Mouse (Mus musculus) spleen, postnatal 36 days (tissue): ENCODE results near the gene Sgcd.

Experiments used
- DNase-seq, 2 experiments: peaks; one replicate each; pipeline ENCODE4 v3.0.0; 2022; ENCODE audit warnings: low spot score in 2 of 2, mixed read lengths in 1 of 2

Gene Sgcd

GRCm38 (mm10) chr11:47139867-47140266 lies 848.9 kb downstream of the Sgcd start:
- DNase-seq: no peak

GRCm38 (mm10) chr11:47139271-47139670 lies 849.5 kb downstream of the Sgcd start:
- no peak for DNase-seq

- no peak for DNase-seq
Measured at GRCm38 (mm10) chr11:47132410-47132809, 856.4 kb downstream of the Sgcd start.

- DNase-seq: no peak
Measured at GRCm38 (mm10) chr11:47130432-47130831, 858.3 kb downstream of the Sgcd start.

- no peak for DNase-seq
Measured at GRCm38 (mm10) chr11:47129992-47130391, 858.8 kb downstream of the Sgcd start.

GRCm38 (mm10) chr11:47129166-47129565 lies 859.6 kb downstream of the Sgcd start:
- DNase-seq: no peak

DNA sequence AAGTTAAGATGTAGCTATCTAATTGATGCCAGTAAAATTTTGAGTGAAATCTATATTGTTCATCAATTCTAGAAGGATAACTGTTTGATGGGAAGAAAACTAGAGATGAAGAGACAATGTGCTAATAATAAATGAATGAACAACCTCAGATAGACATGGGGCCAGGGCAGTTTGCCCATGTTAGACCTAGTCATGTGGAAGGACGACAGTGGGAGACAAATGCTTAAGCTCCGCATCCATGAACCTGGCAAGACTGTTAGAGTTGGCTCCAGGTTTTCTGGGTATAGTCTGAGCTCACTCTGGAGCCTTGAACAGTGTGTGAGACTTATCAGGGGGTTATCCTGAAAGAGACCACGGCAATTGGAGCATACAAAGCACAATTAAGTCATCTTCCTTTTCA lies 860.4 kb downstream of the Sgcd start:
- DNase-seq: no peak

- DNase-seq: no peak
Measured at GRCm38 (mm10) chr11:47120874-47121273, 867.9 kb downstream of the Sgcd start.

DNA sequence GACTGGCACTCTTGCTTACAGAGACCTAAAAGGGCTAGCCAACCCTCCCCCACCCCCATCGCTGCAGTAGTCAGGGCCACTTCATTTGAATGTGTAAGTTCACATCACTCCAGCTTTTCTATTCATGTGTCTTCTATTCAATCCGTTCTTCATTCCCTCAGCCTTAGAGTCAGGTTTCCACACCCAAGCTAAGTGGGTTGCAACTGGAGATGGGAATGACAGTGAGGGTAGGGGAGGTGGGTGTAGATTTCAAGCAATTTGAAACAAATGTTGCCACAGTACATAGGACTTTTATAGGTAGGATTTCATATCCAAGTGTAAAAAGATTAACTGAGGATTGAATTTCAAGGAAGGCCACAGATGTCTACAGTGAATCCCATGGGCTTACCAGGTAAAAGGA lies 870.9 kb downstream of the Sgcd start:
- no peak for DNase-seq

- DNase-seq: no peak
Measured at GRCm38 (mm10) chr11:47114366-47114765, 874.4 kb downstream of the Sgcd start.

- no peak for DNase-seq
Measured at GRCm38 (mm10) chr11:47113081-47113480, 875.7 kb downstream of the Sgcd start.

GRCm38 (mm10) chr11:47110314-47110713 lies 878.5 kb downstream of the Sgcd start:
- DNase-seq: no peak

GRCm38 (mm10) chr11:47107661-47108060 lies 881.1 kb downstream of the Sgcd start:
- no peak for DNase-seq

GRCm38 (mm10) chr11:47093296-47093912 lies 895.4 kb downstream of the Sgcd start:
- no peak for DNase-seq

- no peak for DNase-seq
Measured at GRCm38 (mm10) chr11:47082517-47082916, 906.3 kb downstream of the Sgcd start.

DNA sequence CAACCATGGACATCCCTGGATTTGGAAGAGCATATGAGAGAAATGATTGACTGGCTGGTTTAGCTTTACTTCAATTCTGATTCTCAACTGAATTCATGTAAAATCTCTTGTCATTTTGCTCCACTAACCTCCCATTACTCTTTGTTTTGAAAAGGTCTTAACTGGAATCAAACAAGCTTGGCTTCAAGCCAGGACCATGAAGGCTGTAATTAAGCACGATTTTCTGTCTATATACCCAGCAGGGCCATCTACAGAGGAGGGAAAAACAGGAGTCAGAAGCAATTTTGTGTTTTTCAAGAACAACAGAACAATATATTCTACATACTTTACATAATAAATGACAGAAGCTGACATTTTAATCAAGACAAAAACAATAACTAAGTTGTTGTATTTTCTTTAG lies 915.2 kb downstream of the Sgcd start:
- DNase-seq: no peak

DNA sequence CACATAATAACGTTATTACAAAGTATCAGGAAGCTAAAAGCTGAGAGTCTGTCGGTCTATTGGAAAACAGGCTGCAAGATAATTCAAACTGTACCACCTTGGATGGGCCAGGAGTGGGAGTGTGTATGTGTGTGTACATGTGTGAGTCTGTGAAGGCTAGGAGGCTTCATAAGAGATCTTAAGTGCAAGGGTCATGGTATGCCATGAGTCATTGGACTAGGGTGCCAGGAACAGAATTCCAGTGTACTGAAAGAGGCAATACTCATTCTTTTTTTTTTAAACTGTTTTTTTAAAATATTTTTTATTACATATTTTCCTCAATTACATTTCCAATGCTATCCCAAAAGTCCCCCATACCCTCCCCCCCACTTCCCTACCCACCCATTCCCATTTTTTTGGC lies 917.6 kb downstream of the Sgcd start:
- no peak for DNase-seq

DNA sequence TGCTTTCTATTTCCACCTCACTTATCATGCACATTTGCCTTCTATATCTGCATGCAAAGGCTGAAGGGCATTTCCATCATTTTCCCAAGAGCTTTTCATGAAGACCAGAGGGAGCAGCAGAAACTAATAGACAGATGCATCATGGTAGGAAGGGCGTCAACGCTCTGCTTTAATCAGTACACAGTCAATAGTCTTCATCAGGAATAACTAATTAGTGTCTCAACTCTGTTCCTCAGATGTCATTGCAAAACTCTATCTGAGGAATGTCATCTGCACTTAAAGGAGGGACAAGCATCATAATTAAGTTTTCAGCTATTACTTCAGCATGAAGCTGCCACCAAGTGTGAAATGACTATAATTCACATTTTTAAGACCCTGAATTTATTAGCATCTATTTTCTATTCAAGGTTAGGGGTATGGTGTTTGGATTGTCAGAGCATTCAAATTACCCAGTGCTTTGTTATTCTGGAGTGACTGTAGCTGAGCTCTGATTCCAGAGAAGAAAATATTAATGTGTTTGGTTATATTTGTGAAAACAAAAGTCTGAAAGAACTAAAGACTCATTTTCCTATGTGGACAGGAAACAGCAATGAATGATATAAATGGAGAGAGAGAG lies 918.9 kb downstream of the Sgcd start:
- DNase-seq: no peak

DNA sequence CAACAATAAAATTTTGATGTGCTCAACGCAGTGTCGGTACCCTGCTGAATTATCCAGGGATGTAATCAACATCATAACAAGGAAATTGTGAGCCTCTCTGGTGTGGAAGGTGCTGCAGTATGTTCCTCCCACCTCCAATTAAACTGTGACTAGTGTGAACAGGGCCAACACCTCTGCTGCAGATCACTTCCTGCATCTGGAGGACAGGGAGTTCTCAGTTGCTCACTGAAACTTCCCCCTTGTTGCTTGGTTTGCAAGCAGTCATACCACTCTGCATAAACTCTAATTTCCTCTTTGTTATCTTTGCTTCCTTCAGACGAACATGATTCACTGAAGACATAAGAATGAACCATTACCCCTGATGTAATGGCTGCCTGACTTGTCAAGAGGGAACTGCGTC lies 925.1 kb downstream of the Sgcd start:
- DNase-seq: peak in 1 of 2 experiments; percentile 1

DNA sequence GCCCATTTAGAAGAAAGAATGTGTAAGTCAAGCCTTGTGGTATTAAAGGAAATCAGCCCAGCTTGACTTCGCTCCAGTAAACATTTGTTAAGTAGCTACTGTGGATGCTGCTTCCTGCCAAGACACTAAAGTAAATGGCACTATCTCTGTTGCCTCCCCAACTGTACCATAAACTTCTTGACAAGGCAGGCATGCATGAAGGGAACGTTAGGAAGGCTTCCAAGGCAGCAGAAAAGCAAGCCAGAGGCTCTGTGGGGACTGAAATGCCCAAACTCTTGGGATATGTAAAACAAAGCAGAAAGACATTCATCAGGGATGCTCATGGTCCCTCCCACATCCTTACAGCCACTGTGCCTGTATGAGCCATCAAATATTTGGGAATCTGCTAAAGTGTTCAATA lies 938.4 kb downstream of the Sgcd start:
- DNase-seq: no peak

DNA sequence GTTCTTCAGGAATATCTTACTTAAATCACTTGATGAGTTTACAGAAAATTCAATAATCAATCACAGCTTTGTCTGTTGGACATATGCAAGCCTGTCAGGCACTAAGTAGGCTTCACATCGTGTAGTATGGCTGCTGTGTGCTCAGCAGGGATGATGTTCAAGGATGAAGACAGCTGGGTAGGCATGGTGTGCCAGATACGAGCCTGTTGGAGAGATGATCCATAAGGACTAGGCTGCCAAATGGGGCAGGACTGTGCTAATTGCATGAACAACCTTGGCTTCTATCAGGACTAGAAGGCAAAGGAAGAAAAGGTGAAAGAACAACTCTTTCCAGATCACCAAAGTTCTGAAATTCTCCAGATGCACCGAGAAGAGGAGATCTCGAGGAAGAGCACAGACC lies 939.0 kb downstream of the Sgcd start:
- no peak for DNase-seq

- DNase-seq: peak in 1 of 2 experiments; percentile 7
Measured at GRCm38 (mm10) chr11:47032318-47032717, 956.5 kb downstream of the Sgcd start.

GRCm38 (mm10) chr11:47020874-47021273 lies 967.9 kb downstream of the Sgcd start:
- DNase-seq: no peak

- DNase-seq: no peak
Measured at GRCm38 (mm10) chr11:47018139-47018538, 970.6 kb downstream of the Sgcd start.
